Mouse (Mus musculus): ENCODE measurements at regions not wholly inside any gene's neighbourhood (a gene's known extent, or its start where the extent isn't known, plus 50 kb on each side); places are given as distances from the start of the nearest gene placed in this dataset.

DNA sequence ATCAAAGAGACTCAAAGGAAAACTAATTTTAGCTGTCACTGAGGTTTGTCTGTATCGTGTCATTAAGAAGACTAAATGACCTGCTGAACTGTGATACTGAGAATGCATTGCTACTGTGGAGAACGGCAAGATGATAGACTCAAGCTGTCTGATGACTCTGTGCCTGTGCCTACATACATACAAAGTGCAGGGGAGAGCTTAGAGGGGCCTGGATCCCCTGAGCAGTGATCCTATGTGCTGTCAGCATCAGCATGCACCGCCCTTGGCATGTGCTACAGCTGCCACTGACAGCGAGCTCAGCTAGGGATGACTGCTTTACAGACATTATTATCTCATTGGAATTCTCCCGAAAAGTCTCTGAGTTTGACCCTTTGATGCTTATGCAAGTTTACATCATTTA, 157.7 kb upstream of the G2e3 start:
- ATAC-seq (ENCODE audit: insufficient read depth) (no peak), DNase-seq (ENCODE audit: low read depth in 3 of 3, low spot score in 3 of 3) (no peak)
- Histone ChIP-seq H3K27me3 (ENCODE audit: control insufficient read depth, insufficient read depth, low read length) (no peaks in the 10 kb centered on the region), H3K27ac (no peak overlapping the region), H3K9ac (replicated peaks) (no peak overlapping the region), H3K4me2 (ENCODE audit: low read depth) (no peak overlapping the region), H3K9me3 (ENCODE audit: control insufficient read depth, low read length) (no peaks in the 10 kb centered on the region), H3K4me3 (ENCODE audit: insufficient read depth in 1 of 2, low read depth in 2 of 2, low read length in 2 of 2) (no peak overlapping the region), H3K36me3 (replicated peaks; ENCODE audit: control insufficient read depth, insufficient read depth, low read depth) (no peaks in the 10 kb centered on the region), H3K4me1 (replicated peaks; ENCODE audit: control insufficient read depth in 2 of 2, insufficient read depth in 2 of 2, low read length in 1 of 2) (no peaks in the 10 kb centered on the region)
- TF ChIP-seq EP300 (IDR thresholded peaks at IDR 0.05; ENCODE audit: low read depth): no peak
- no peak for TF ChIP-seq CTCF (IDR thresholded peaks at IDR 0.05; ENCODE audit: low read depth)
- 48% methylated on average over 5 of the region's 5 CpGs for WGBS (ENCODE audit: insufficient replicate concordance)

DNA sequence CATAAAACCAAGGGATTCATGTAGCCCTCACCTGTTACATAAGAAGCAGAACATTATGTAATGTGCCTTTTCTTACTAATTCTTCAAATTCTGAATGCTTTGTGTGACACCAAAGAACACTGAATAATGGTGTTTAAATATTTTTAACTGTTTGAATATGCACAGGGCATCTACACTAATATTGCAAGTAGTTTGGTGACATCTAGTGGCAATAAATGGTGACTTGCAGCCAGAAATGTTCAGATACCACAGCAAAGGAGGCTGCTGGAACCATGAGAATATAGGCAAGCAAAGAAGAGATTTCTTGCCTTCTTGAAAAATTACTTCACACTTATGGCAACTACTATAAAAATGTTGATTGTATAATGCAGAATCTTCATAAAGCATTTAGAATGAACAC, 159.6 kb upstream of the G2e3 start:
- ATAC-seq (ENCODE audit: insufficient read depth): no peak
- no peak for TF ChIP-seq EP300 (IDR thresholded peaks at IDR 0.05; ENCODE audit: low read depth)
- TF ChIP-seq CTCF (IDR thresholded peaks at IDR 0.05; ENCODE audit: low read depth): peak; percentile 7; the same call in 1 of the 2 replicates
- DNase-seq (ENCODE audit: low read depth in 3 of 3, low spot score in 3 of 3): no peak
- H3K9ac ChIP-seq (replicated peaks): no peak overlapping the region
- H3K36me3 ChIP-seq (replicated peaks; ENCODE audit: control insufficient read depth, insufficient read depth, low read depth): no peaks in the 10 kb centered on the region
- H3K4me1 ChIP-seq (replicated peaks; ENCODE audit: control insufficient read depth in 2 of 2, insufficient read depth in 2 of 2, low read length in 1 of 2): no peaks in the 10 kb centered on the region
- H3K27ac ChIP-seq: no peak overlapping the region
- no peak overlapping the region for H3K4me2 ChIP-seq (ENCODE audit: low read depth)
- no peaks in the 10 kb centered on the region for H3K9me3 ChIP-seq (ENCODE audit: control insufficient read depth, low read length)
- no peak overlapping the region for H3K4me3 ChIP-seq (ENCODE audit: insufficient read depth in 1 of 2, low read depth in 2 of 2, low read length in 2 of 2)
- no peaks in the 10 kb centered on the region for H3K27me3 ChIP-seq (ENCODE audit: control insufficient read depth, insufficient read depth, low read length)

DNA sequence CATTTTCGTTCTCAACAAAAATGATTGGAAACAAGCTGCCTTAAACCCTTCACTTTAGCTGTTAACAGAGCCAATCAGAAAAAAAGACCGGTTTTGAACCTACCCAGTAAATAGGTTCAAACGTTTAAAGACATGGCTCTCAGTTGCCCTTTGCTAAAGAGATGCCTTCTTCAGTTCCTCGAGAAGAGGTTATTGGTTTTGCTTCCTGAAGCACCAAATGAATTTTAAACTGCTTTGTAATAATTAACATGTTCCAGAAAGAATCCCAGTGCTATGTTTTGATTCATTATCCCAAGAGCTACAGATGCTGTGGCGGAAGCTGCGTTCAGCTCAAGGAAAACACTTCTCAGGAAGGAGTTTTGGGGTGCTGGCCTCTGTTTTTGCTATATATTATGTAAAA, 160.1 kb upstream of the G2e3 start:
- Histone ChIP-seq H3K9ac (replicated peaks) (no peak overlapping the region), H3K27me3 (ENCODE audit: control insufficient read depth, insufficient read depth, low read length) (no peaks in the 10 kb centered on the region), H3K36me3 (replicated peaks; ENCODE audit: control insufficient read depth, insufficient read depth, low read depth) (no peaks in the 10 kb centered on the region), H3K27ac (no peak overlapping the region), H3K4me2 (ENCODE audit: low read depth) (no peak overlapping the region), H3K4me1 (replicated peaks; ENCODE audit: control insufficient read depth in 2 of 2, insufficient read depth in 2 of 2, low read length in 1 of 2) (no peaks in the 10 kb centered on the region), H3K4me3 (ENCODE audit: insufficient read depth in 1 of 2, low read depth in 2 of 2, low read length in 2 of 2) (no peak overlapping the region), H3K9me3 (ENCODE audit: control insufficient read depth, low read length) (no peaks in the 10 kb centered on the region)
- 49% methylated on average over 6 of the region's 6 CpGs for WGBS (ENCODE audit: insufficient replicate concordance)
- DNase-seq (ENCODE audit: low read depth in 3 of 3, low spot score in 3 of 3) (no peak), ATAC-seq (ENCODE audit: insufficient read depth) (no peak)
- TF ChIP-seq CTCF (IDR thresholded peaks at IDR 0.05; ENCODE audit: low read depth) (no peak), EP300 (IDR thresholded peaks at IDR 0.05; ENCODE audit: low read depth) (no peak)

DNA sequence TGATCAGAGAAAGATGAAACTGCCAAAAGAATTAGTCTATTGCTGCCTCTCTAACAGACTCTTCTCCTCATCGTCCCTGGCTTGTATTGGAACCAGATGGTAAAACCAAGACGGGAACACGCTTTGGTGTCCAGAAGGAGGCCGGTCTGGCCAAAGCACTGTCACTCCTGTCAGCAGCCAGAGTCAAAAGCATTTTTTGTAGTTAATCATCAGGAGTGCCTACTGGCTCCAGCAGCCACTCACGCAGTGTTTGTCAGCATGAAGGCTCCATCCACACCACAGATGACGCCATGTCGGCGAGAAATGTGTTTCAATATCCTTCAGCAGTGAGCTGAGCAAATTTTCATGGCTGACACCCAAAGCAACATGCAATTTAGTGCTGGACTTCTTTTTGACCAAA, 162.1 kb upstream of the G2e3 start:
- no peaks in the 10 kb centered on the region for H3K4me1 ChIP-seq (replicated peaks; ENCODE audit: control insufficient read depth in 2 of 2, insufficient read depth in 2 of 2, low read length in 1 of 2)
- WGBS (ENCODE audit: insufficient replicate concordance): 75% methylated on average over 8 of the region's 8 CpGs
- no peak for ATAC-seq (ENCODE audit: insufficient read depth)

DNA sequence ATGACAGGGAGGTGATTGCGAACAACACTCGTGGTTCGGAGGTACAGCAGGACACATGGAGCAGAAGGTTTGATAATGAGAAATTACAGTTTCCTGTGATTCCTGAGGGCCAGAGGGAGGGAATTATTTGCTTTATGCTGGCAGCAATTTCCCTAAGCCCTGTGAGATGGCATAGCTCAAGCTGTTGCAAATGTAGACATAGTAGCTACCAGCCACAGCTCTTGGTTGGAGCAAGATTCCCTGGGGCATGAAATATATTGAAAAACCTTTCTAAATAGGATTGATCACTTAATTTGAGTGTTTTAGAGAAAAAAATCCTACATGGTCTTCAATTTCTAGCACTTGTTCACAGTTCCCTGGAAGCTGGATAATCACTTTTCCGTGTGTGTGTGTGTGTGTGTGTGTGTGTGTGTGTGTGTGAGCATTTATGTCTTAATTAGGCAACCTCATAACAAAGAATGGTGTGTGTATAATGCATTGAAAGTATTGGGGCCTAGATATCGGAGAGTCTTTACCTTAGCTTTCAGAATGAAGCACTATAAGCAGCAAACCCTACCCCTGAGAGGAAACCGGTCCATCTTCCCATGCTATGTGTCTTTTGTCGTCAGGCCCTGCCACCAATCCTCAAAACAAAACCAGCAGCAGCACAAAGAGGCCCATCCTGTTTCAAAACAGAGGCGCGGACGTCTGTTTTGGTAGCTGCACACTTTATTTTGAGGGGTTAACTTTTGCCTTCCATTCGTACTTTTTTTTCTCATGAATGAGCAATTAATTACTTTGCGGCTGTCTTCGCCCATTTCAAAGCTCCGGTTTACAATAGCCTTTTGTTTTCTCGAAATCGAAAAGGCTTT, 172.7 kb upstream of the G2e3 start:
- no peaks in the 10 kb centered on the region for H3K4me1 ChIP-seq (replicated peaks; ENCODE audit: control insufficient read depth in 2 of 2, insufficient read depth in 2 of 2, low read length in 1 of 2)
- H3K9ac ChIP-seq (replicated peaks): no peak overlapping the region
- no peaks in the 10 kb centered on the region for H3K27me3 ChIP-seq (ENCODE audit: control insufficient read depth, insufficient read depth, low read length)
- H3K4me2 ChIP-seq (ENCODE audit: low read depth): no peak overlapping the region
- no peak for TF ChIP-seq EP300 (IDR thresholded peaks at IDR 0.05; ENCODE audit: low read depth)
- no peak for TF ChIP-seq CTCF (IDR thresholded peaks at IDR 0.05; ENCODE audit: low read depth)
- H3K27ac ChIP-seq: no peak overlapping the region
- no peak overlapping the region for H3K4me3 ChIP-seq (ENCODE audit: insufficient read depth in 1 of 2, low read depth in 2 of 2, low read length in 2 of 2)
- no peaks in the 10 kb centered on the region for H3K9me3 ChIP-seq (ENCODE audit: control insufficient read depth, low read length)
- WGBS (ENCODE audit: insufficient replicate concordance): 66% methylated on average over 16 of the region's 16 CpGs
- H3K36me3 ChIP-seq (replicated peaks; ENCODE audit: control insufficient read depth, insufficient read depth, low read depth): no peaks in the 10 kb centered on the region
- ATAC-seq (ENCODE audit: insufficient read depth) (no peak), DNase-seq (ENCODE audit: low read depth in 3 of 3, low spot score in 3 of 3) (no peak)

More for the DNA sequence above, 162.1 kb upstream of the G2e3 start:
- DNase-seq (ENCODE audit: low read depth in 3 of 3, low spot score in 3 of 3): no peak
- no peaks in the 10 kb centered on the region for H3K27me3 ChIP-seq (ENCODE audit: control insufficient read depth, insufficient read depth, low read length)
- no peak overlapping the region for H3K4me3 ChIP-seq (ENCODE audit: insufficient read depth in 1 of 2, low read depth in 2 of 2, low read length in 2 of 2)
- H3K9ac ChIP-seq (replicated peaks): no peak overlapping the region
- H3K9me3 ChIP-seq (ENCODE audit: control insufficient read depth, low read length): no peaks in the 10 kb centered on the region
- no peak overlapping the region for H3K4me2 ChIP-seq (ENCODE audit: low read depth)
- H3K36me3 ChIP-seq (replicated peaks; ENCODE audit: control insufficient read depth, insufficient read depth, low read depth): no peaks in the 10 kb centered on the region
- TF ChIP-seq EP300 (IDR thresholded peaks at IDR 0.05; ENCODE audit: low read depth): no peak
- no peak overlapping the region for H3K27ac ChIP-seq

All from liver, embryonic 14.5 days (tissue).